Mouse (Mus musculus): ENCODE results near the gene Gm3625.

- TF ChIP-seq POLR2A (IDR thresholded peaks at IDR 0.05; ENCODE audit: insufficient read depth, low read length) (no peak), CTCF (IDR thresholded peaks at IDR 0.05; ENCODE audit: low read depth, low read length) (no peak)
These were observed 22.0 kb upstream of the Gm3625 start for GRCm38 (mm10) chr12:4614722-4615121.
